Mouse (Mus musculus): ENCODE results near the gene Spata18.

DNA sequence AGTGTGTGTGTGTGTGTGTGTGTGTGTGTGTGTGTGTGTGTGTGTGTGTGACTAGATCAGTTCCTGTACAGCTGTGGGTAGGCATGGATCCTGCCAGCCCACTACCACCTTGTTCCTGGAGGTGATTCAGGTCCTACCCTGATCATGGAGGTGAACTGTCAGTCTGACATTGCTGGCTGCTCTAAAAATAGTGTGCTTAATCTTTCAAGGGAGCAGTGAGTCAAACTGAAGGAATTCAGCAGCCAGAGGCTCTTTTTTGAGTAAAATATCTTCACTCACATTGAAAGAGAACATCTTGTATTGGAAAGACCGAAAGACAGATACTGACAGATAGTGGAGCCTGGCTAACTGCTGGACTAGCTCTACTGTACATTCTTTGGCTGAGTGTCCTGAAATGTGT is 37.4 kb downstream of the Spata18 start:
- TF ChIP-seq CTCF (IDR thresholded peaks at IDR 0.05; ENCODE audit: extremely low read depth, insufficient read depth, insufficient read length, insufficient replicate concordance) (no peak), POLR2A (IDR thresholded peaks at IDR 0.05; ENCODE audit: low read depth, low read length) (no peak)

Data from spleen, adult 2 months (tissue).